Mouse (Mus musculus) T-helper 17 cell (primary cell): ENCODE data around the gene B3gnt2.

Source experiments
- in situ Hi-C, 2 experiments: fragments of 300-600 bp; cut with MboI, MseI; formaldehyde crosslinking; loops; 1 replicate in 1 of 2; 2 replicates in 1 of 2; pipeline ENCODE4 v1.15.1; 2025; ENCODE audit warnings: high pct_unique_total_duplicates in 2 of 2

Gene B3gnt2

DNA sequence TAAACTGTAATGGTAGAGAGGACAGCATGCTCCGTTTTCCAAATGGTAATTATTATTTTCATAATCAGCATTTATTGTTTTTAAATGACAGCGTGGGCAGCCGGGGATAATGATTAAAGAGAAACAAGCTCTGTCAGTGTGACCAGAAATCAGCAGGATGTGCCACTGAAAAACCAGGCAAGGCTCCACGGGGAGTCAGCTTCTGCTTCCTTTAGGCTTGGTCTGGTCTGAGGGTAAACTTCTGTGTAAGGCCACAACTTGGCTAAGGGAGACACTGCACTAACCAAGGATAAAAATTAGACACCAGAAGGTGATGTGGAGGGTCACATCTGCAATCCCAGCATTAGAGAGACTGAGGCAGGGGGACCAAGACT is 11.5 kb upstream of the B3gnt2 start:
- in situ Hi-C loops = loop anchor here (10.0 kb wide), 2 partner anchors 63 to 357 kb away; partner anchors contain the start of gene Tmem17 (in 1 of the 2)

DNA sequence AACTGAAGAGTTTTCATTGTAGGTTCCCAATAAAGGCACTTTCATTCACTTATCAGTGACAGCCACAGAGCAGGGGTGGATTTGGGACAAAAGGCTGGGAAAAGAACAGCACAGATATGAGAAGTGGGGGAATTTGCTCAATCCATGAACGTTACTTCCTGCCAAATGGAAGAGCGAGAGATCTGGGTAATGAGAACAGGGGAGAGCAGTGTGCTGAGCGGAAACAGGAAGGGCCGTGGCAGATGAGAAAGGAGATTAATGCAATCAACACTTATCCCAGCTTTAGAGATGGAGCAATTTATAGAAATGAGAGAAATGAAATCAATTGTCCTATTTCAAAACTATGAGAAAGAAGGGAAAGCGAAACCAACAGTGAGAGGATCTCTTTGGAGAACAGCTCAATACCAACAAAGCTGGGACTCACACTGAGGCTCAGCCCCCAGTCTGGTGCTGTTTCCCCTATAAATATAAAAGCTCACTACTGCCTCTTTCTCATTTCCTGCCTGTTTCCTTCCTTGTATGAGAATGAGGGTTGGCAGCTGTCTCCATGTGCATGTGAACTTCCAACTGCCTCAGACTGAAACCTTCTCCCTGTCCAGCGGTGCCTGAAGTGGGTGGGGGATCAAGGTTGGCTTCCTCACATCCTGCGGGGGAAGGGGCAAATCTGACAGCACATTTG is 11.0 kb upstream of the B3gnt2 start:
- in situ Hi-C loops = loop anchor here (10.0 kb wide), 2 partner anchors 63 to 357 kb away; partner anchors contain the start of gene Tmem17 (in 1 of the 2)

DNA sequence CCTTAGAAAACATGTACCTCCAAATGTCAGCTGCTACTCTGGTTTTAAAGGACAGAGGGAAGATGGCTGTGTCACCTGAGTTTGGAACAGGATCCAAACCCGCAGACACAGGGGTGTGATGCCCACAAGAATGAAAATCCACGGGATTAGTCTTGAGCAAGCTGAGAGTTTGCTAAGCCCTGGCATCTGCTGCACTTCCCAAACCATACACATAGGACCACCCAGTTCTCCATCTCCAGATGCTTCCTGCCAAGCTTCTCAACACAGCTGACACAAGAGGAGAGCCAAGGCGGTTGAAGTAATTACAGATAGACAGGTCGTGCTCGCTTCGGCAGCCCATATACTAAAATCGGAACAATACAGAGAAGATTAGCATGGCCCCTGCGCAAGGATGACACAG is 7.8 kb upstream of the B3gnt2 start:
- in situ Hi-C loops = no loop called here

DNA sequence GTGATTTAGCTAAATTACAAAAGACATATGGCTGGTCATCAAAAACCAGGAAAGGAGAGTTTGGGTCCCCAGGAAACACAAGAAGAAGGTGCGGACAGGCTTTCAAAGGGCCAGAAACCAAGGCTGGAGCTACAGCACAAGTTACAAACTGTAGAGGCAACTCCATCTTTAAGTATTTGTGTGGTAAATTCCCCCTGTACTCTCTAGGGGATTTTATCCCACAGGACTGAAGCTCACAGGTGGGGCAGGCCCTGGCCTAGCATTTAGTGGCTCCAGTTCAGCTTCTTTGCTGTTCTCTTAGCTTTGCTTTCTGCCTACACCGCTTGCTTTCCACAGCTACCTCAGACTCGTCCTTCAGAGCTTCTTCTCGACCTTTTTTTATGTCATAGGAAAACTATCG is 6.9 kb upstream of the B3gnt2 start:
- in situ Hi-C loops = no loop called here

DNA sequence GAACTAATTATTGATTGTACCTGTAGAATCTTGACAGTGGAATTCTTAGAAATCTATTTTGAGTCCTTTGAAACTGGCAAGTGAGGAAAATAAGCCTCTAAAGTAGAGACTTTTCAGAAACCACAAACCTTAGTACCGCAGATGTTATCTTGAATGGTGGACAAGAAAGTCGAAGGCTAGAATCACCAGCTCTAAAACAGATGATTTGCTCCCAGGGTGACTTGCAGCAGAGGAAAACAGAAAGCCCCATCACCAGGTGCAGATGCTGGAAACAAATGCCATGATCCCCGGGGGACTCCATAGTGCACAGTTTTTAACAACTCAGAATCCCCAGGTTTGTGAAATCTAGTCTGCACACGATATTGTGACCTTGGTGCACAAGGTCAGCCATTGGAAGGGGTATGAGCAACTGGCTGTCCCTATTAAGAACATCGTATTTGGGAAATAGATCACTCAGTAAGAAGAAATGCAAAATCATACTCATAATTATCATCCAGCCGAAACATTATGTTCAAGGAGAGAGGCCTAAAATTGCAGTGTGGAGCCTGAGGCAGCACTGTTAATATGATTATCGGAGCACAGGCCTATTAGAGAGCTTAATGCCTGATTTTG is 5.0 kb upstream of the B3gnt2 start:
- in situ Hi-C loops = no loop called here

DNA sequence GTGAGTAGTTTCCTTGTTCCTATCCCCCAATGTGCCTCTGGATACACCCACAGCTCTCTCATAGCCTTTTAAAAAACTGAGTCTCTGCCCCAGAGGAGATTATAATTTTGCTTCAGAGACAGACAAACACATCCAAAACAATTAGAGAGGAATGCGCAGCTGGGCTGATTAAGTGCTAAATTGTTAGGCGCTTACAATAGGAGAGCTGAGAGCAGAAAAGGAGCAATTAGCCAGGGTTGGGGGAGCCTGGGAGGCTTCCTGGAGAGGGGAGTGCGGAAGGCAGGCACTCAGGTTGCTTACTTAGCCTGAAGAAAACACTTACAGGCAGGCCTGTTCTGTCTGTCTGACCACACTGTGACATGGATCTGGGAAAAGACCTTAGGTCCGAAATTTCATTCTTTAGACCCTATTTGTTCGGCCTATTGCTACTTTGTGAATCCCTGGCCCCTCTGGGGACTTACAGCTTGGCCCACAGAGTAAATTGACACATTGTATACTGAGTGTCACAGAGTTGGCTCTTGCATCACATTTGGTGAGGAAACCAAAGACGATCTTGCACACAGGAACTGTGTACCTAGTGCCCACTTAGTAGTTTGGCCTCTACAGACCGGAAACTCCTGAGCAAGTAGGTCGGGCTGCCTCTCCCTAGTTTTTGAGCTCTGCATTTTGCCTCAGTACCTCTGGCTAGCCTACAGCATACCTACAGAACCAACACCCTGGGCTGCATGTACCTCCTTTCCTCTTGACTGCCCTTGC is 3.7 kb upstream of the B3gnt2 start:
- in situ Hi-C loops = loop anchor here (5.0 kb wide), 2 partner anchors 88 to 93 kb away; no protein-coding TSS in a partner anchor

DNA sequence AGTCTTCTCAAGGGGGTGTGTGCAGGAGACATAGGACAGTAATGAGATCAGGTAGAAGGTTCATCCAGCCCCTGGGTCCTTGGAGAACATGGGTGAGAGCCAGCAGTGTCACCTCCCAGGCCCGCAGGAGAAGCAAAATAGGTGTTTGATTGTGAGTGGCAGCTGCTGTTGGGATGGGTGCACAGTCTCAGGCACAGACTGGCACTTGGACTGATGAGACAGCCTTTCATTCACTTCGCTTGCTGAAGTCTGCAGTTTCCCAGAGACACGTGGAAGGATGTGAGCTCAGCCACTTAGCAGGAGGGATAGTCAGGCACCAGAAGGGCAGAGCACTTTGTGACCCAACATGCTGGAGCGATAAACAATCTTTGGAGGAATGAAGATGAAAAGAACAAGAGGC is 2.8 kb upstream of the B3gnt2 start:
- in situ Hi-C loops = loop anchor here (5.0 kb wide), 2 partner anchors 89 to 94 kb away; no protein-coding TSS in a partner anchor

DNA sequence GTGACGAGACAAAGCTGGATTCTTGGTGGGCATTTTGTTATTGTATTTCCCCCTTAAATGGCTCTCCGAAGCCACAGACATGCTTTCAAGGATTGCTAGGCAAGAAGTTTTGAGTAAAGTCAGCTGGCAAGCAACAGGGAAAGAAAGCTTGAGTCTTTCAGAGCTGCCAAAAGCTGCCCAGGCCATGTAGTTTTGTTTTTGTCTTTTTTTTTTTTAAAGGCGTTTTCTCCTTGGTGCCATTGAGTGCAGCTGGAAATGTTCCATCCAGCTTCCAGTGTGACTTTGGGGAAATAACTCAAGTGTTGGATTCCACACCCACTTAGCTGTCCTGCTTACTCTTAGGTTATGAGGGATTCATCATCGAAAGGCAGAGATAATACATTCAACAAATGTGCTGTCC is 554 bp upstream of the B3gnt2 start:
- in situ Hi-C loops = loop anchor here (5.0 kb wide), 2 partner anchors 91 to 96 kb away; no protein-coding TSS in a partner anchor

DNA sequence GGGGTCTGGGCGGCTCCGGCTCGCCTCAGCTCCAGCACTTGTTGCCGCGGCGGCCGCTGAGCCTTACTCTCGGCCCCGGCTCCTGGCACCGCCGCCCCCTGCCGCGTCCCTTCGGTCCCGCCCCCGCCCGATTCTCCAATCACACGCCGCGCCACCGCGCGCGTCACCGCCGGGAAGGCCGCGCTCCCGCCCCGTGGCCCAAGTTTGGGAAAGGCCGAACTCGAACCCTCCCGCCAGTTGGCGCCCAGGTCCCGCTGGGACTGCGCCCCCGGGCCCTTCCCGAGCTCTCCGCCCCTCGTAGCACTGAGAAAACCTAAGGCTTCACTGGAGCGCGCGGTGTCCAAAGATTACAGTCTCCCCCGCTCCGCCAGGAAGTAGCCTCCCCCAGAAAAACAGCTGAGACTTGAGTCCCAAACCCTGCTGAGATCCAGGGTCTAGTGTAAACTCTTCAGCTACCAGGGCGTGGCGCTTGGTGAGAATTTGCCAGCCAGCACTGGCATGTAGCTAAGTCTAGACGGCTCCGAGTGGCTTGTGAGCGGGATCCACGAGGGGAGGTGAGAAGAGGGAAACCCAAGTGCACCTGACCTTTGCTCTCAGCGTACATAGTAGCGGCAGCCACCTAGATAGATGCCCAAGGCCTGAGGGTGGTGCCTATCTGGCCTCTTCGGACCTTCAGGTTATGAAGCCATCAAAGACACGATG is 977 bp downstream of the B3gnt2 start:
- in situ Hi-C loops = loop anchor here (5.0 to 10.0 kb wide), 4 partner anchors 93 to 1635 kb away; partner anchors contain the start of gene Xpo1 (in 1 of the 2)

DNA sequence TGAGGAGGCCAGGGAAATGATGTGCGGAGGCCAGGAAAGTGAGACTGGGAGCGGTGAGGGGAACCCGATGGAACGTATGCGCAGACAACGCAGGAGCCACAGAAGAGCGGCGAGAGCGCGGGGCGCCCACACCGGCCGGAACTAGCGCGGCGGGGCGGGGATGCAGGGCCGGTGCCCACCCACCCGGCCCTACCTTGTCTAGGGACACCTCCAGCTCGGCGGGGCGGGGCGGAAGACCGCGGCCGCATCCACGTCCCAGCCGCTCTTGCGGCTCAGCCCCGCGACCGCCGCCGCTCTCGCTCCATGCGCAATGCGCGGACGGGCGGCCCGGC is 1.5 kb downstream of the B3gnt2 start:
- in situ Hi-C loops = loop anchor here (10.0 kb wide), 2 partner anchors 396 to 1634 kb away; partner anchors contain the start of gene Xpo1 (in 1 of the 2)

DNA sequence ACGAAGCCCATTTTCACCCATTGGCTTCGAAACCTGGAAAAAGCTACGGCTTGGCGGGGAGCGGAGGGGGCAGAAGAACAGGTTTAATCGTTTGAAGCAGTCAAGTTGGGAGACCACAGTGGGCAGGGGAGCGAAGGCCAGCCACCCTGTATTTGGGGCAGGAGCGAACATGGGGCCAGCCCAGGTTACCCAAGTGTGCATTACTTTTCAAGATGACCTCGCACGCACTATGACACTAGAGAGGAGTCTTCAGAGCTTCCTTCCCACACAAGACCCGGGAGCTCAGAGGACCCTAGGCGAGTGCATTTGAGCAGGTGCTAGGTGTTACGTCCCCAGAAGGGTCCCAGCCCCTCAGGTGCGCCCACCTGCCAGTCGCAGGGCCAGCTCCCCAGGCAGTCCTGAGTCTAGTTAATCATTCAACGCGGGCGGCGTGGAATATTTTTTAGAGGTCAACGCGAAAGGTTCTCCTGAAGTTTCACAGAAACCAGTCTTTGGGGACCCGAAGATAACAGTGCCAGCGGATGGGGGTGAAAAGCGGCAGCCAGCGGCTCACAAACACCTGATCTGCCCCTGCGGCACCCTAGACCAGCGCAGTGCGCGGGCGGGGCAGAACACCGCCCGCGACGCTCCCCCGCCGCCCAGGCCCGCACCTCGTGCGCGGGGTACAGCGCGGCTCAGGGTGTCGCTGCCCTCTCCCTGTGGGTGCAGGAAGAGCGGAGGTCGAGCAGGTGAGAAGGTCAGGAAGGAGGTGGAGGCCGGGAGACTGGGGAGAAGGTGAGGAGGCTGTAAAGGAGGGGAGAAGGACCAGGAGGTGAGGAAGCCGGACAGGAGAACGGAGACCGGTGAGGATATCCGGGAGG is 2.1 kb downstream of the B3gnt2 start:
- in situ Hi-C loops = loop anchor here (10.0 kb wide), 2 partner anchors 396 to 1634 kb away; partner anchors contain the start of gene Xpo1 (in 1 of the 2)

DNA sequence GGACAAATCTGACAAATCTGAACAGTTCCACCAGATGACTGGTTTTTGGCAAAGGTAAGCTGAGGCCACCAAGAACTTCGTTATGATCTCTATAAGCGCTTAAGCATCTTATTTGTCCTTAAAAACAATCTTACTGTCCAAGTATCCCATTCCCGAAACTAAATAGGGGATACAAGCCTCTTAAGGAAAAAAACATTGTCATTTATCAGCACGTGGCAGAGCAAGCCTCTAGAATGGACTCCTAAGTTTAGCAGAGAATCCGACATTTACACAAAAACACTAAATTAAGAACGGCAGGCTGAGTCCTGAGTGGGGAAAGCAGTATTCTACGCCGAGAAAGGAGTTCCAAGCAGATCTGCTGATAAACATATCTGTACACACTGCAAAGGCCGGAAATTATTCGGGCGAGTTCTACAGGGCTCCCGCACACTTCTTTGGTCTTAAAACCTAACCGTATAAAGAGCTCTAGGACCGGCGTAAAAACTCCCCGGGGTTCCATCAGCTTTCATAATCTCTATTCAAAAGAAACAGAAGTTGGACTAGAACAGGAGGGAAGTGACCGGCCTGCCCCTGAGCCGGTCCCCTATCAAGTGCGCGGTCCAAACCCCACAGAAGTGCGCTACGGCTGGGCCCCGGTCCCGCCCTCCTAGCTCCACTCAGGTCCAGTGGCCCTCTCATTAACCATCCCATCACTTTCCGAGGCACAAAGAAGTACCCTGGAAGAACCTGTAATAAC is 2.9 kb downstream of the B3gnt2 start:
- in situ Hi-C loops = loop anchor here (10.0 kb wide), 2 partner anchors 397 to 1633 kb away; partner anchors contain the start of gene Xpo1 (in 1 of the 2)

DNA sequence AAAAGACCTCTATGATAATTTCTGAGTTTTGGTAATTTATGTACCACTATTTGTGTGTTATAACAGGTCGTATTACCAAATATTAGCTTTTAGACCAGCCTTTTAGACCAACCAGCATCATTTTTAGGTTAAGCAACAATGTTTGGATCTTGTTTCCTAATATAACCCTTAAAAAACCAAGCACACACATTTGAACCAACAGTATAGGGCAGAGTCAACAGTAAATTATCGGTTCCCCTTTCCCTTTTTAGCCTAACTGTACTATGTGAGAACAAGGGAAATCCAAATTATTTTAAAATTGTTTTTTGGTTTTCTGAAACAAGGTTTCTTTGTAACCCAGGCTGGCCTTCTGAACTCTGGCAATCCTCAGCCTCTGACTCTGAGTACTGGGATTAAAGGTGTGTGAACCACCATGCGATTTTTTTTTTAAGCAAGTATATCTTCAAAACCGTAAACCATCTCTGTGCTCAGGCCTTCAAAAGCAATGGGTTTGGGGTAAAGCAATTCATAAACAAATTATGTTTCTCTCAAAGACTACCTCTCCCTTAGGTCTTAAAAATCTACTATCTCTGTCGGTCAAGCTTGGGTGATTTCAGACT is 3.6 kb downstream of the B3gnt2 start:
- in situ Hi-C loops = loop anchor here (10.0 kb wide), 2 partner anchors 398 to 1632 kb away; partner anchors contain the start of gene Xpo1 (in 1 of the 2)

DNA sequence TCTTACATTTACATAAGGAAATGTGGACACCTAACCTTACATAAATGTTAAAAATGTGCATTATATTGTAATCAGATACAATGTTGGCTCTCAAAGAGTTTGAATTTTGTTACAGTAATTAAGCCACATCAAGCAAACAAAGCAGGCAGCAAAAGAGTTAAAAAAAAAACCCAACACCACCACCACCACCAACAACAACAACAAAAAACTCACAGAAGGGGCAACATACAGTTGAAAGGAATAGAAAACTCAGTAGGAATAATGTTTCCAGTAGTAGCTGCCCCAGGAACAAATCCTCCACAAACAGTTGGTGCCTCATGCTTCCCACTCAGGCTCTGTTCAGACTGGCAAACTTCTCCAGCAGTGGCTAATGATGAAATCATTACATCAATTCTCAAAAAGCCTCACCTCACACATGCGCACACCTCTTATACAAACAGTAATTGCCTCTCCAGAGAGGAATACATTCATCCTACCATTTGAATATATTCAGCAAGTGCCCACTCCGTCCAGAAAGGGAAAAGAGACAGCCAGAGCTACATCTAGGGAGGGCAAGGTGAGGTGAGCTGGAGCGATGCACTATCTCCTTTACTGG is 4.3 kb downstream of the B3gnt2 start:
- in situ Hi-C loops = loop anchor here (10.0 kb wide), 2 partner anchors 398 to 1632 kb away; partner anchors contain the start of gene Xpo1 (in 1 of the 2)

DNA sequence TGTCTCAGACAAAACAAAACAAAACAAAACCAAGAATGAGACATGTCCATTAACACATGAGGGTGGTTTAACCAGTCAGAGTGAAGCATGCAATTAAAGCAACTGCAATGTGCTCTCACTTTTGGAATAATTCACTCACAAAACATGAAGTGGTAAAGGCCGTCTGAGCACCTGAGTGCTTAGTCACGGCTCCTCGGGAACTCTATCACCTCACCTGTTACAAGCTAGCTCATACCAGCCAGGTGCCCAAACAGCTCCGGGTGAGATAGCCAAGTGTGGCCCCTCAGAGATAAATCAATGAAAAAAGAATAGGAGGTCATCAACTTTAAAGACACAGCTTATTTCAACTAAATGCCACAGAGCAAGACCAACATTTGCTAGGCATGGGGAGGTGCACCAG is 6.2 kb downstream of the B3gnt2 start:
- in situ Hi-C loops = loop anchor here (10.0 kb wide), 2 partner anchors 400 to 1630 kb away; partner anchors contain the start of gene Xpo1 (in 1 of the 2)

DNA sequence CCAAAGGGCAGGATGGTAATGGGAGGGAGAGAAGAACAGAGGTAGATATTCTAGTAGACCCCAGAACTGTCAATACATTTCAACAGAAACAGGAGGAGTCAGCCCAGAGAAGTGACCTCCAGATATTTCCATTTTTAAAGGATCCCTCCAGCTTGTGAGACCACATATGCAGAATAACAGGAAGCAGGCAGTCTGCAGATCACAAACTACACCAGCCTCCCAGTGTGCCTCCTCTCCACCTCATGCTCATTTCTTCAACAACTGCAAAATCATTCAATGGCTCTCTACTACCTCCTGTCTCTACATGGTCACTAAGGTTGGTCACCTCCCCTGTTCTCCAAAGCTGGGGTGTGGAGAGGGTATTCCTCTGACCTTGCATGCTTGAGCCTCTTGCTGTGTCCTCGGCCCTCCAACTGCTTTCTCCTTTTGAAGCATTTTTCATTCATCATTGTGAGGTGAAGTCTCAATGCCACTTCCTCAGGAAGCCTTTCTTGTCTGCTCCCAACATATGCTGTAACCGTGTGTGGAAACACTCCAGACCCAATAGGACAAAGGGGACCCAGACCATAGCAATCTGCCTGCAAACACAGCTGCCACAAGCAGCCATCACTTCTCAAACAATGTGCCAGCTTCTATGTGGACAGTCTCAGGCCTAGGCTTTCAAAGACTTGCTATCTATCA is 7.1 kb downstream of the B3gnt2 start:
- in situ Hi-C loops = loop anchor here (10.0 kb wide), 2 partner anchors 401 to 1629 kb away; partner anchors contain the start of gene Xpo1 (in 1 of the 2)

DNA sequence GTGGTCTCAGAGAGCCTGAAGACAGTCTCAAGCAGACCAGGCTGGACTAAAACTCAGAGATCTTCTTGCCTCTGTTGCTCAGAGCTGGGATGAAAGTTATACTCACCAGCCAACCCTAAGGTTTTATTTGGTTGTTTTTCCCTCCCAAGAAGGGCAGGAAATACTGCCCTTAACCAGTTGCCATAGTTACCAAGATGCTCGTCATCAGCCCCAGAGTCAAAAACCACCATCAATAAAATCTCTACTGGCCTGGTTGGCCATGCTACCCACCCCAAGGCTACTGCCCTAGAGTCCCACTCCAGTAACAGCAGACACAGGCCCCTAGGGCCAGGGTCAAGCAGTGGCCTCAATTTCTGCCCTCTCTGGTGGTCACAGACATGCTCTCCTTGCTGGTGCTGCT is 8.3 kb downstream of the B3gnt2 start:
- in situ Hi-C loops = loop anchor here (10.0 kb wide), 2 partner anchors 402 to 1628 kb away; partner anchors contain the start of gene Xpo1 (in 1 of the 2)

DNA sequence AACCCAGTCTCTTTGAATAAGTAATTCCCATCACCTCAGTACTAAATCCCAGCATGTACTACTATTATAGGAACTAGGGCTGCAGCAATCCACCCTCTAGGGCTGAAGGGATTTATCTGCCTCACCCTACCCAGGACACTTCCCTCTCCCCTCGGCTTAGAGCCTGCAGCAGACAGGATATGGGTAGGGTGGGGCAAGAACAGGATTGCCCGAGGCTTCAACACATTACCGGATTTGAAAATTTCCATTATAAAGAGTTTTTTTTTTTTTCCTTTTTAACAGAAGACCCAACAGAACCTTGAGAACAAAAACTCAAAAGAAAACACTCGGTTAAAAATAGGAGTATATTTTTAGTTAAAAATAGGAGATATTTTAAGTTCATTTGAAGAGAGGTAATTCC is 9.3 kb downstream of the B3gnt2 start:
- in situ Hi-C loops = loop anchor here (10.0 kb wide), 2 partner anchors 403 to 1627 kb away; partner anchors contain the start of gene Xpo1 (in 1 of the 2)
